Mouse (Mus musculus) G1E (cell line): ENCODE results near the gene Kif1a.

Experiments used
- CTCF ChIP-seq: IDR thresholded peaks from 2 replicates; pipeline ENCODE4 v1.5.1; 2012; ENCODE audit warnings: low read depth, low read length, inconsistent platforms, mixed read lengths
- GATA1 ChIP-seq: IDR thresholded peaks from 2 replicates; pipeline ENCODE4 v1.6.1; 2012; ENCODE audit warnings: borderline replicate concordance, low read length, inconsistent platforms, mixed read lengths
- GATA2 ChIP-seq: IDR thresholded peaks from 2 replicates; pipeline ENCODE4 v1.6.1; 2012; ENCODE audit warnings: low read depth, low read length, inconsistent platforms, borderline replicate concordance
- POLR2AphosphoS5 ChIP-seq: IDR thresholded peaks from 2 replicates; pipeline ENCODE4 v1.6.1; 2012; ENCODE audit warnings: low read depth, low read length, inconsistent platforms; ENCODE audit not compliant: insufficient replicate concordance
- TAL1 ChIP-seq: conservative IDR thresholded peaks from 2 replicates; pipeline ENCODE4 v1.6.1; 2012; ENCODE audit warnings: low read depth, low read length, inconsistent platforms, mixed read lengths

DNA sequence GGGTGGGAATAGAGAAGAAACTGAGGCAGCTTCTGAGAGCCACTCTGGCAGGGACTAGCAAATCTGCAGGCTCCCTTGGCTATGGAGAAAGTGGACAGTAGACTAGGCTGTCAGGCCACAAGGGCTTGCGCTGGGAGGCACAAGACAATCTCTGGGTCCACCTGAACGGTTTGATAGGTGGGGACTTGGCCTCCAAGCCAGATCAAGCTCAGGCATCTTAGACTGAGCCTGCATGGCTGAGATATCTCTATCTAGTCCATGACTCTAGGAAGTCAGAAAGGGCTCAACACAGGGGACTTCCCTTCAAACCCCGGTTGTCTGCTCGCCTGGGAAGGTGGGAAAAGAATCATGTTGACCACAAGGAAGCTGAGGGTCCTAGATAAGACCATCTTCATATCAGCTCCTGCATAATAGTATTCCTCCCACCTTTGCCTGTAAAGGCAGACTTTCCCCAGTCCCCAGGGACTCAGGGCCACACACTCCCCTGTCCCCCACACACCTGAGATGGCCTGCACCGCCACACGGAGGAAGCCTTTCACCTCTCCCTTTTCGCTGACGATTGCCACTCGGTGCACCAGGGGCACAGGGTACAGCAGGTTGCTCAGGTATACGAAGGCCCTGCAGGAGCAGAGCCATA, 55.5 kb downstream of the Kif1a start:
- no peak for TF ChIP-seq CTCF
- TF ChIP-seq TAL1, result no peak
- no peak for TF ChIP-seq POLR2AphosphoS5
- TF ChIP-seq GATA1, result no peak
- no peak for TF ChIP-seq GATA2
